Mouse (Mus musculus): ENCODE data around the gene Twnk. TPM values are rescaled to one million over a fixed set of nuclear protein-coding genes. Genes with fewer than 3 reads are reported as not detected.

Twnk gene
- polyA plus RNA-seq, 1 experiment: 6.1 TPM

DNA sequence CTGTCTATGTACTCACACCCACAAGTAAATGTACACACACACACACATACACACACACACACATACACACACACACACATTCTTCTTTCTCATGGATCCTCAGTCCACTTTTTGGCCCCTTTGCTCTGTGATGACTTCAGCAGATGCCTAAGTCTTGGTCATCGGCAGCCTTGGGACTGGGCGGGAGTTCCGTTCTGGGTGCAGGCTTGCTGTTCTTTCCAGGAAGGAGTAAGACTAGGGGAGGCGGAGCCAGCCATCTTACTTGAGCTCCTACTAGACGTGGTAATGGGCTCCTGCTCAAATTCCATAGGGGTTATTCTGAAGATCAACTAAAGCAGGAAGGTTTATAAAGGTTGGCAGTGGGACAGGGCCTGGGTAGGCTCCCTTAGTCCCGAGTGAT, 14.9 kb downstream of the Twnk start:
- Histone ChIP-seq H3K27me3 (ENCODE audit: control insufficient read depth, insufficient read depth, low read length) (peaks cover 11% of the 10 kb centered on the region), H3K27ac (ENCODE audit: insufficient read depth, low read length) (no peak overlapping the region), H3K4me3 (ENCODE audit: extremely low read depth, insufficient read depth, insufficient read length) (no peak overlapping the region), H3K36me3 (ENCODE audit: control insufficient read depth, insufficient read depth, low read length) (no peaks in the 10 kb centered on the region), H3K4me1 (ENCODE audit: control insufficient read depth, insufficient read depth, insufficient read length) (peaks cover 9% of the 10 kb centered on the region; the same call in 1 of the 2 replicates)
- DNase-seq (ENCODE audit: low read depth in 1 of 2, low spot score in 2 of 2): no peak
- 81% methylated on average over 6 of the region's 6 CpGs for WGBS
- TF ChIP-seq POLR2A (IDR thresholded peaks at IDR 0.05; ENCODE audit: low read depth, low read length) (no peak), CTCF (IDR thresholded peaks at IDR 0.05; ENCODE audit: extremely low read depth, insufficient read depth, insufficient read length, insufficient replicate concordance) (no peak)

DNA sequence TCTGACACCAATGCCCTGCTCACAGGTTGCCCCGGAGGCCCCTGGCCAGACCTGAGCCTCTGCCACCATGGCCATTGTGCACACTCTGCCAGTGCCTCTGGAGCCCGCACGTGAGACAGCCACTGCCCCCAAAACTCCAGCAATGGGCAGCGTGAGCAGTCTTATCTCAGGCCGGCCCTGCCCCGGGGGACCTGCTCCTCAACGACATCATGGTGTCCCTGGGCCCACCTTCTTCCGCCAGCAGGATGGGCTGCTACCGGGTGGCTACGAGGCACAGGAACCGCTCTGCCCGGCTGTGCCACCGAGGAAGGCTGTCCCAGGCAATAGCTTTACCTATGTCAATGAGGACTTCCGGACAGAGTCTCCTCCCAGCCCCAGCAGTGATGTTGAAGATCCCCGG, 15.9 kb downstream of the Twnk start:
- H3K4me1 ChIP-seq (ENCODE audit: control insufficient read depth, insufficient read depth, insufficient read length): peaks cover 5% of the 10 kb centered on the region
- no peak for DNase-seq (ENCODE audit: low read depth in 1 of 2, low spot score in 2 of 2)
- no peaks in the 10 kb centered on the region for H3K36me3 ChIP-seq (ENCODE audit: control insufficient read depth, insufficient read depth, low read length)
- peaks cover 11% of the 10 kb centered on the region for H3K27me3 ChIP-seq (ENCODE audit: control insufficient read depth, insufficient read depth, low read length)
- 86% methylated on average over 15 of the region's 15 CpGs for WGBS
- no peak overlapping the region for H3K27ac ChIP-seq (ENCODE audit: insufficient read depth, low read length)
- TF ChIP-seq CTCF (IDR thresholded peaks at IDR 0.05; ENCODE audit: extremely low read depth, insufficient read depth, insufficient read length, insufficient replicate concordance) (no peak), POLR2A (IDR thresholded peaks at IDR 0.05; ENCODE audit: low read depth, low read length) (no peak)
- no peak overlapping the region for H3K4me3 ChIP-seq (ENCODE audit: extremely low read depth, insufficient read depth, insufficient read length)

DNA sequence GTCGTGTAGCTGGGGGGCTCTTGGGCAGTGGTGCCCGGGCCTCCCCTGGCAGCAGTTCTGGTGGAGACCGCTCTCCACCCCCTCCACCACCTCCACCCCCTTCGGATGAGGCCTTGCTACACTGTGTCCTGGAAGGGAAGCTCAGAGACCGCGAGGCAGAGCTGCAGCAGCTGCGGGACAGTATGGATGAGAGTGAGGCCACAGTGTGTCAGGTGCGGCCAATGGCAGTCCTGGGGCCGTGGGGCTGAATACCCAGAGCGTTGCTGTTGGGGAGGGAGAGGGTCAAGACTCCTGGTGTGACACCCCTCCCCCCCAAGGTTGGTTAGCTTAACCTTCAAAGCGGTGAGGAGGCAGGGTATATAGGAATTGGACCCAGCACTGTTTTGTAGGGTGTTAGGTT, 18.5 kb downstream of the Twnk start:
- no peaks in the 10 kb centered on the region; the same call in 1 of the 2 replicates for H3K4me1 ChIP-seq (ENCODE audit: control insufficient read depth, insufficient read depth, insufficient read length)
- 96% methylated on average over 11 of the region's 11 CpGs for WGBS
- H3K36me3 ChIP-seq (ENCODE audit: control insufficient read depth, insufficient read depth, low read length): no peaks in the 10 kb centered on the region
- DNase-seq (ENCODE audit: low read depth in 1 of 2, low spot score in 2 of 2): no peak
- no peak overlapping the region for H3K27ac ChIP-seq (ENCODE audit: insufficient read depth, low read length)
- TF ChIP-seq POLR2A (IDR thresholded peaks at IDR 0.05; ENCODE audit: low read depth, low read length) (no peak), CTCF (IDR thresholded peaks at IDR 0.05; ENCODE audit: extremely low read depth, insufficient read depth, insufficient read length, insufficient replicate concordance) (no peak)
- no peak overlapping the region for H3K4me3 ChIP-seq (ENCODE audit: extremely low read depth, insufficient read depth, insufficient read length)
- no peaks in the 10 kb centered on the region for H3K27me3 ChIP-seq (ENCODE audit: control insufficient read depth, insufficient read depth, low read length)

DNA sequence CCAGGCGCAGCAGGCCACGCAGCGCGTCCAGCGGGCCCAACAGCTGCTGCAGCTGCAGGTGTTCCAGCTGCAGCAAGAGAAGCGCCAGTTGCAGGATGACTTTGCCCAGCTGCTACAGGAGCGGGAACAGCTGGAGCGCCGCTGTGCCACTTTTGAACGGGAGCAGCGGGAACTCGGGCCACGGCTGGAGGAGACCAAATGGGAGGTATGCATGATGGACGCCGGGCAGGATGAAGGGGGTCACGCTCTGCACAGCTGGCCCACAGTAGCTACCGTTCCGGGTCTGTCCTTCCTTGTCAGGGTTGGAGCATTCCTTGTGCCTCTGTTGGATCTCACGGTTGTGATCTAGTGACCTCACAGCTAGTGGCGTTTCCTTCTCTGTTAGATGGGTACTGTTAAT, 19.3 kb downstream of the Twnk start:
- Histone ChIP-seq H3K4me1 (ENCODE audit: control insufficient read depth, insufficient read depth, insufficient read length) (no peaks in the 10 kb centered on the region; the same call in 1 of the 2 replicates), H3K27me3 (ENCODE audit: control insufficient read depth, insufficient read depth, low read length) (no peaks in the 10 kb centered on the region), H3K4me3 (ENCODE audit: extremely low read depth, insufficient read depth, insufficient read length) (no peak overlapping the region), H3K36me3 (ENCODE audit: control insufficient read depth, insufficient read depth, low read length) (no peaks in the 10 kb centered on the region), H3K27ac (ENCODE audit: insufficient read depth, low read length) (no peak overlapping the region)
- 95% methylated on average over 20 of the region's 20 CpGs for WGBS
- DNase-seq (ENCODE audit: low read depth in 1 of 2, low spot score in 2 of 2): no peak
- TF ChIP-seq CTCF (IDR thresholded peaks at IDR 0.05; ENCODE audit: extremely low read depth, insufficient read depth, insufficient read length, insufficient replicate concordance) (no peak), POLR2A (IDR thresholded peaks at IDR 0.05; ENCODE audit: low read depth, low read length) (no peak)

DNA sequence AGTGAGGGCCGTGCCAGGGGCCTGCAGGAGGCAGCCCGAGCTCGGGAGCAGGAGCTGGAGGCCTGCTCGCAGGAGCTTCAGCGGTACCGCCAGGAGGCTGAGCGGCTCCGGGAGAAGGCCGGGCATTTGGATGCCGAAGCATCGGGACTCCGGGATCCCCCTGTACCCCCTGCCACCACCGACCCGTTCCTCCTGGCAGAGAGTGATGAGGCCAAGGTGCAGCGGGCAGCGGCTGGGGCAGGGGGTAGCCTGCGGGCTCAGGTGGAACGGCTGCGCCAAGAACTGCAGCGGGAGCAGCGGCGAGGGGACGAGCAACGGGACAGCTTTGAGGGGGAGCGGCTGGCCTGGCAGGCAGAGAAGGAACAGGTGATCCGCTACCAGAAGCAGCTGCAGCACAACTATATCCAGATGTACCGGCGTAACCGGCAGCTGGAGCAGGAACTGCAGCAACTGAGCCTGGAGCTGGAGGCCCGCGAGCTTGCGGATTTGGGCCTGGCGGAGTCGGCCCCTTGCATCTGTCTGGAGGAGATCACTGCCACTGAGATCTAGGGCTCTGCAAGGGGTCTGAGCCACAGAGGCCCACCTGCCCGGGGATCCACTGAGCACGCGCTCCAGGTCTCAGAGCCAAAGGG, 20.6 kb downstream of the Twnk start:
- H3K4me1 ChIP-seq (ENCODE audit: control insufficient read depth, insufficient read depth, insufficient read length): no peaks in the 10 kb centered on the region; the same call in 1 of the 2 replicates
- no peak overlapping the region for H3K27ac ChIP-seq (ENCODE audit: insufficient read depth, low read length)
- no peaks in the 10 kb centered on the region for H3K36me3 ChIP-seq (ENCODE audit: control insufficient read depth, insufficient read depth, low read length)
- no peaks in the 10 kb centered on the region for H3K27me3 ChIP-seq (ENCODE audit: control insufficient read depth, insufficient read depth, low read length)
- no peak overlapping the region for H3K4me3 ChIP-seq (ENCODE audit: extremely low read depth, insufficient read depth, insufficient read length)
- DNase-seq (ENCODE audit: low read depth in 1 of 2, low spot score in 2 of 2): no peak
- 94% methylated on average over 37 of the region's 37 CpGs for whole genome bisulfite sequencing
- TF ChIP-seq CTCF (IDR thresholded peaks at IDR 0.05; ENCODE audit: extremely low read depth, insufficient read depth, insufficient read length, insufficient replicate concordance) (no peak), POLR2A (IDR thresholded peaks at IDR 0.05; ENCODE audit: low read depth, low read length) (no peak)

DNA sequence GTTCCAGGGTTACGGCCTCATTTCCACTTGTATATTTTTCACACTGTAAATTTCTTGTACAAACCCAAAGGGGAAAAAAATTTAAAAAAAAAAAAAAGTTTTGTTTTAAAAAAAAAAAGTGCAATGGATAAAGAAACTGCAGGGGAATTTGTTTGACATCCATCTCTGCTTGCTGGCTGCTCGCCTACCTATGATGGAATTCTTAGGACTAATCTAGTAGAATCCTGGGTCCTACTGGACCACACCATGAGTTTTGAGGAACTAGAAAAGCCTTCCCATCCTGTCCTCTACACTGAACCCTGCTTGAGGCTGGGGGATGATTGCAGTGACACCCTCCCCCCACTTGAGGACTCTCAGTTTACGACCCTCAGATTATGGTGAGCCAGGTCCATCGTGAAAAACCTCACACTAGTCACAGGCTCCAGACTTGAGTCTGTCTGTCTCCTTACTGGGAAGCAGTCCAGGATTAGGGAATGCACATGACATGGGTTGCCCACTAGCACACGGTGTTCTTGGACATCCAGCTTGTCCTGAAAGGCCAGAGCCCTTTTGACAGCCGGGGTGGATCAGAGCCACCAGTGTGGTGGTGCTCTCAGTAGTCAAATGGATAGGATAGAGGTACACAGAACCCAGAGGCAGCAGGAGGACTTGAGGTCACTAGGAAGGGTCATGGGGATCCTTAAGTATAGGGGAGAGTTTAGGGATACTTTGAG, 21.7 kb downstream of the Twnk start:
- Histone ChIP-seq H3K4me3 (ENCODE audit: extremely low read depth, insufficient read depth, insufficient read length) (no peak overlapping the region), H3K27me3 (ENCODE audit: control insufficient read depth, insufficient read depth, low read length) (no peaks in the 10 kb centered on the region), H3K27ac (ENCODE audit: insufficient read depth, low read length) (no peak overlapping the region), H3K4me1 (ENCODE audit: control insufficient read depth, insufficient read depth, insufficient read length) (no peaks in the 10 kb centered on the region; the same call in 1 of the 2 replicates), H3K36me3 (ENCODE audit: control insufficient read depth, insufficient read depth, low read length) (no peaks in the 10 kb centered on the region)
- WGBS: 81% methylated on average over 6 of the region's 6 CpGs
- no peak for DNase-seq (ENCODE audit: low read depth in 1 of 2, low spot score in 2 of 2)
- no peak for TF ChIP-seq CTCF (IDR thresholded peaks at IDR 0.05; ENCODE audit: extremely low read depth, insufficient read depth, insufficient read length, insufficient replicate concordance)
- no peak for TF ChIP-seq POLR2A (IDR thresholded peaks at IDR 0.05; ENCODE audit: low read depth, low read length)

DNA sequence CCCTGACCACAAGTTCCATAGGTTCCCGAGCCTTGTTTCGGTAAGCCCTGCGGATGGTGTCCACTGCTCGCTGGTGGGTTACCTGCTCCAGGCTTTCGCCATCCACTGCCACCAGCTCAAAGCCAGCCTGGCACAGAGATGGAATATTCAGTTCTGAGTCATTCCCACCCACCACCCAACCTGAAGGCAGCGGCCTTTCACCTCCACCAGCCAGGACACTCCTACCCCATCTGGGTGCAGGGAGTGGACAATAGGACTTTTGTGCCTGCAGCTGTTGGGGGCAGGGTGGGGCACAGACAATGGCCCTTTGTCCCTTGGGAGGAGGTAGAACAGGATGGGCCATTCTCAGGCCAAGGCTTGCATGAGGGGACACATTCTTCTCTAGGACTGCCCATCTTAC, 22.4 kb downstream of the Twnk start:
- Histone ChIP-seq H3K4me3 (ENCODE audit: extremely low read depth, insufficient read depth, insufficient read length) (no peak overlapping the region), H3K27ac (ENCODE audit: insufficient read depth, low read length) (no peak overlapping the region), H3K36me3 (ENCODE audit: control insufficient read depth, insufficient read depth, low read length) (no peaks in the 10 kb centered on the region), H3K27me3 (ENCODE audit: control insufficient read depth, insufficient read depth, low read length) (no peaks in the 10 kb centered on the region), H3K4me1 (ENCODE audit: control insufficient read depth, insufficient read depth, insufficient read length) (no peaks in the 10 kb centered on the region; the same call in 1 of the 2 replicates)
- TF ChIP-seq CTCF (IDR thresholded peaks at IDR 0.05; ENCODE audit: extremely low read depth, insufficient read depth, insufficient read length, insufficient replicate concordance): no peak
- no peak for TF ChIP-seq POLR2A (IDR thresholded peaks at IDR 0.05; ENCODE audit: low read depth, low read length)
- WGBS: 91% methylated on average over 6 of the region's 6 CpGs
- DNase-seq (ENCODE audit: low read depth in 1 of 2, low spot score in 2 of 2): no peak

Data from spleen, adult 2 months (tissue).